Mouse (Mus musculus) MEL (cell line): ENCODE data around the gene Serpina1b.

Experiments used
- CHD2 ChIP-seq: IDR thresholded peaks from 2 replicates; pipeline ENCODE4 v1.6.1; 2011; ENCODE audit warnings: low read length, improper control_type of control experiment
- CTCF ChIP-seq, 3 experiments: IDR thresholded peaks in 2 of 3; conservative IDR thresholded peaks in 1 of 3; 2 replicates each; pipeline ENCODE4 v1.5.1; 2011 to 2012; ENCODE audit warnings: low read length in 3 of 3, low read depth in 2 of 3, mild to moderate bottlenecking in 2 of 3, improper control_type of control experiment in 1 of 3, inconsistent platforms in 1 of 3, mixed read lengths in 1 of 3, moderate library complexity in 1 of 3; ENCODE audit not compliant: control insufficient read depth in 1 of 3, insufficient read depth in 1 of 3, poor library complexity in 1 of 3, severe bottlenecking in 1 of 3
- E2F4 ChIP-seq: IDR thresholded peaks from 2 replicates; pipeline ENCODE4 v1.6.1; 2011; ENCODE audit warnings: low read depth, low read length, improper control_type of control experiment, borderline replicate concordance
- EP300 ChIP-seq, 2 experiments: IDR thresholded peaks; 2 replicates each; pipeline ENCODE4 v1.6.1; 2011; ENCODE audit warnings: improper control_type of control experiment in 2 of 2, low read length in 2 of 2, low read depth in 1 of 2, mild to moderate bottlenecking in 1 of 2
- JUND ChIP-seq: IDR thresholded peaks from 2 replicates; pipeline ENCODE4 v1.6.1; 2011; ENCODE audit warnings: low read depth, mild to moderate bottlenecking, improper control_type of control experiment, low read length
- MYC ChIP-seq: IDR thresholded peaks from 2 replicates; pipeline ENCODE4 v1.6.1; 2011; ENCODE audit warnings: low read depth, mild to moderate bottlenecking, low read length, improper control_type of control experiment, moderate library complexity
- POLR2A ChIP-seq, 2 experiments: IDR thresholded peaks; 2 replicates each; pipeline ENCODE4 v1.6.1; 2011 to 2012; ENCODE audit warnings: low read length in 2 of 2, mild to moderate bottlenecking in 2 of 2, control low read depth in 1 of 2, improper control_type of control experiment in 1 of 2, low read depth in 1 of 2, moderate library complexity in 1 of 2; ENCODE audit not compliant: control insufficient read depth in 1 of 2, insufficient read depth in 1 of 2, poor library complexity in 1 of 2
- POLR2AphosphoS2 ChIP-seq: IDR thresholded peaks from 2 replicates; pipeline ENCODE4 v1.6.1; 2011; ENCODE audit warnings: low read length, improper control_type of control experiment
- SIN3A ChIP-seq: IDR thresholded peaks from 2 replicates; pipeline ENCODE4 v1.6.1; 2012; ENCODE audit warnings: low read length, improper control_type of control experiment, inconsistent platforms
- USF1 ChIP-seq: IDR thresholded peaks from 2 replicates; pipeline ENCODE4 v1.6.1; 2014; ENCODE audit warnings: low read depth, mild to moderate bottlenecking, inconsistent platforms, low read length, improper control_type of control experiment, moderate library complexity

GRCm38 (mm10) chr12:103710405-103710804, 119.8 kb downstream of the Serpina1b start:
- TF ChIP-seq CTCF (IDR thresholded peaks at IDR 0.05 in 2 of 3, conservative IDR thresholded peaks at IDR 0.05 in 1 of 3; ENCODE audit: control insufficient read depth in 1 of 3, insufficient read depth in 1 of 3, low read depth in 2 of 3, low read length in 3 of 3, poor library complexity in 1 of 3, severe bottlenecking in 1 of 3) (peak in 1 of 3 experiments; percentile 37; a peak in 2 of 6 replicates), POLR2A (IDR thresholded peaks at IDR 0.05; ENCODE audit: control insufficient read depth in 1 of 2, insufficient read depth in 1 of 2, low read depth in 1 of 2, low read length in 2 of 2, poor library complexity in 1 of 2) (no peak), SIN3A (no peak), JUND (no peak), CHD2 (no peak), E2F4 (no peak), MYC (no peak), USF1 (no peak), EP300 (IDR thresholded peaks at IDR 0.05; ENCODE audit: low read depth in 1 of 2, low read length in 2 of 2) (no peak), POLR2AphosphoS2 (no peak)
